Mouse (Mus musculus) cerebellum, adult 2 months (tissue): ENCODE results near the gene Gm10188. TPM values are rescaled to one million over a fixed set of nuclear protein-coding genes. Genes with fewer than 3 reads are reported as not detected.

ENCODE experiments used
- DNase-seq, 2 experiments: peaks; one replicate each; pipeline ENCODE4 v3.0.0; 2021
- H3K27ac ChIP-seq: fragments of 200-500 bp; 2 replicates; pipeline ENCODE4 v1.5.1; 2012; ENCODE audit warnings: low read length, control low read depth, inconsistent platforms; ENCODE audit not compliant: insufficient read depth
- H3K27me3 ChIP-seq: fragments of 200-500 bp; 2 replicates; pipeline ENCODE4 v1.6.1; 2012; ENCODE audit warnings: inconsistent platforms, mild to moderate bottlenecking, low read length, moderate library complexity; ENCODE audit not compliant: control insufficient read depth, insufficient read depth
- H3K4me1 ChIP-seq: fragments of 200-500 bp; 2 replicates; pipeline ENCODE4 v1.6.1; 2011; ENCODE audit warnings: low read length; ENCODE audit not compliant: control insufficient read depth, insufficient read depth
- H3K4me3 ChIP-seq: fragments of 200-500 bp; replicated peaks from 2 replicates; pipeline ENCODE3; 2011; ENCODE audit warnings: mild to moderate bottlenecking, low read depth, low read length, control low read depth; ENCODE audit not compliant: insufficient read depth
- CTCF ChIP-seq: fragments of 200-500 bp; IDR thresholded peaks from 2 replicates; pipeline ENCODE4 v1.5.1; 2011; ENCODE audit warnings: low read depth, mild to moderate bottlenecking, control low read depth, low read length, moderate library complexity, borderline replicate concordance; ENCODE audit not compliant: insufficient read depth
- POLR2A ChIP-seq: fragments of 200-500 bp; IDR thresholded peaks from 2 replicates; pipeline ENCODE4 v1.6.1; 2011; ENCODE audit warnings: low read length, control low read depth, borderline replicate concordance; ENCODE audit not compliant: insufficient read depth
- WGBS: fragments of 180-500 bp; shearing (Covaris S2); methylation state at CpG from one replicate; pipeline ENCODE4 v1.1.7; 2018; 5-methylcytosine and 5-hydroxymethylcytosine counted together
- polyA plus RNA-seq: library from polyadenylated mRNA; depleted of rRNA; stranded (reverse); fragments of >200 nt; gene quantifications from 2 replicates; pipeline ENCODE4 v1.2.3, GENCODE M21; 2012; rRNA removed

The Gm10188 gene
- polyA plus RNA-seq = not detected in 2 replicates

DNA sequence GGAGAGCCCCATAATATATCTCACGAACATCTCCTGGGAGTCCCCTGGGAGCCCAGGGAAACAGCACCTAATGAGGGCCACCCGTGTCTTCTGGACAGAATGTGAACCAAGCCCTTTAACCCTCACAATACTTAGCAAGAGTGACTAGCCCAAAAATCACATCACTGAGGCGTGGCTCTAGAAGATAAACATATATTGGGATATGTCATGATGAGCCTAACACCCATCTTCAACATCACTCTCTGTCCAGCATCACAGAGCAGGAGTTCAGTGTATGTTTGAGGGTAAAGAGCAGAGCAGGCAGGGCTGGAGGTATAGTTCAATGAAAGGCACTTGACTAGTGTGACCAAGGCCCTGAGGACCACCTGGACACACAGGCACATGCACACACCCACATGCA, at the start of gene Gm10188:
Gene Gm10188, minus strand, starts transcription at position 101 of the 400 bp plus-strand sequence.
- Histone ChIP-seq H3K4me1 (no peaks in the 10 kb centered on the region), H3K27ac (no peak within 1 kb of the TSS), H3K4me3 (no peak within 1 kb of the TSS), H3K27me3 (no peaks in the 10 kb centered on the region)
- WGBS = 93% methylated on average over 3 of the region's 3 CpGs
- no peak for DNase-seq
- TF ChIP-seq CTCF (no peak), POLR2A (no peak)

DNA sequence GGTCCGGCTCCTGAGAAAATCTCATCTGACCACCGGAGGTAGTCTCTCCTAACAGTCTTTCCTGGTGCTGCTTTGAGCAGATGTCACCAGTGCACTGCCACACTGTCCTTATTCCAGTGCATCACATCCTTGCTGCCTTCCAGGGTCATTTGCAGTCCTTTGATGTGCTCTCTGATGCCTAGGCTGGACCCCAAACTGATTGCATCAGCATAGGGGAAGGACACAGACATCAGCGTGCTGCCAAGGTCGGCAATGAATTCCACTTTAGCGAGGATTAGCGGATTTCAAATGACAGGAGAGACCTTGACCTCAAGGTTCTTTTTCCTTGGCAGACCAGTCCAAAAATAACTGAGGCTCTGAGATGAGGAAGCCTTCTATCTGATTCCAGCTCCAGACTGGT, 47.6 kb upstream of the Gm10188 start:
- TF ChIP-seq CTCF (no peak), POLR2A (no peak)
- no peaks in the 10 kb centered on the region for H3K4me1 ChIP-seq
- no peak overlapping the region for H3K4me3 ChIP-seq
- no peak overlapping the region for H3K27ac ChIP-seq
- 76% methylated on average over 6 of the region's 6 CpGs for WGBS
- DNase-seq = no peak
- H3K27me3 ChIP-seq = no peaks in the 10 kb centered on the region

DNA sequence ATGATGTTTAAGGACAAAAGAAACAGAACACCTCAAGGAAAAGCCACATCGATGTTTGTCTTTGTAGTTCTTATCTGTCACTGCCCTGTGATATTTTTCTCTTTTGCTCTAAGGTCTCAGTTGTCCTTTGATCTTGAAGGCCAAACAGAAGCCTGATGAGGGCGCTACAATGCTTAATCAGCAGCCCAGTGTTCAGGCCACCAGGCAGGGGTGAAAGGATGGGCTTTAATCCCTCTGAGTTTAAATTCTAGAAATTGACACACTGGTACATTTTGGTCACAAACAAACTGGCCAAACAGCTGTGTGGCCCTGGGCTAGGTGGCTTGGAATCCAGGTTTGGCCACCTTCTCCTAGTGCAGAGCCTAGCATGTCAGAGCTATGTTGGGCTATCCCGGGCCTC, 47.1 kb upstream of the Gm10188 start:
- no peak overlapping the region for H3K4me3 ChIP-seq
- no peak overlapping the region for H3K27ac ChIP-seq
- H3K27me3 ChIP-seq = no peaks in the 10 kb centered on the region
- 86% methylated on average over 3 of the region's 3 CpGs for WGBS
- H3K4me1 ChIP-seq = no peaks in the 10 kb centered on the region
- TF ChIP-seq POLR2A (no peak), CTCF (no peak)
- DNase-seq = no peak

DNA sequence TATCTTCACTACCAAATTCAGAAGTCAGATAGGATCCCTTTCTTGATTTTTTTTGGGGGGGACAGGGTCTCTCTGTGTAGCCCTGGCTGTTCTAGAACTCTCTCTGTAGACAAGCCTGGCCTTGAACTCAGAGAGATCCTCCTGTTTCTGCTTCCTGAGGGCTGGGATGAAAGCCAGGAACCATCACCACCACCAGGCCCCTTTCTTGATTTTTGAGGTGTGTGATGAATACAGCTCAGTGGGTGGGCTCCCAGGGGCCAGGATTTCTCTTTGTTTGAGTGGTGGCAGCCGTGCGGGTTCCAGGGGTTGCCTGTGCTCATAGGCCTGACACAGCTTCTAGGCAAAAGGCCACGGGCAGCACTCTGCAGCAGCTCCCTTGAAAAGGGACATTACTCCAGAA, 41.7 kb upstream of the Gm10188 start:
- no peak for DNase-seq
- Histone ChIP-seq H3K27ac (no peak overlapping the region), H3K4me3 (no peak overlapping the region), H3K27me3 (no peaks in the 10 kb centered on the region), H3K4me1 (no peaks in the 10 kb centered on the region)
- TF ChIP-seq POLR2A (no peak), CTCF (no peak)
- 69% methylated on average over 3 of the region's 3 CpGs for WGBS

DNA sequence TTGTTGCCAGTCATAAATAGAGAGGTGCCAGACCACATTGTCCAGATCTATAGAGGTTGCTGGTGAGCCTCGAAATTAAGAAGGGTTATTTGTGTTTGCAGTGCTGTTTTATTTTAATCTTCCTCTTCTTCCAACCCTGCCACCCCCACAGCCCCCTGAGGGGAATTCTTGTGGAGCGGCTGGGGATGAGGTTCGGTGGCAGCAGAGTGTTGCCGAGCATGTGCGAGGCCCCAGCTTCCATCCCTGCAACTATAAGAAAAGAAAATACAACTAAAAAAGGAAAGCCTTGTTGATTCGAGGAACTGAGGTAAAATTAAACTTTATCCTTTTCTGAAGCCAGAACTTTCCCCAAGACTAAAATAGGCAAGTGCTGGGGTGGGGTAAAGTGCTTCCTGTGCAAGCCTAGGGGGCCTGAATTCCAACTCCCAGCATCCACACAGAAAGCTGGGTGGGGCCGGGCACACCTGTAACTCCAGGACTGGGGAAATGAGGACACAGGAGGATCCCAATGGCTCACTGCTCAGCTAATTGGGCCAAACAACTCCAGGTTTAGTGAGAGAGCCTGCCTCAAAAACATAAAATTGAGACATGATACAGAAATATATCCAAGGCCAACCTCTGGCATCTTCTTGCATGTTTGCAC, 39.0 kb upstream of the Gm10188 start:
- WGBS = 78% methylated on average over 7 of the region's 7 CpGs
- Histone ChIP-seq H3K27me3 (no peaks in the 10 kb centered on the region), H3K4me1 (no peaks in the 10 kb centered on the region), H3K4me3 (no peak overlapping the region), H3K27ac (no peak overlapping the region)
- TF ChIP-seq CTCF (no peak), POLR2A (no peak)
- no peak for DNase-seq

DNA sequence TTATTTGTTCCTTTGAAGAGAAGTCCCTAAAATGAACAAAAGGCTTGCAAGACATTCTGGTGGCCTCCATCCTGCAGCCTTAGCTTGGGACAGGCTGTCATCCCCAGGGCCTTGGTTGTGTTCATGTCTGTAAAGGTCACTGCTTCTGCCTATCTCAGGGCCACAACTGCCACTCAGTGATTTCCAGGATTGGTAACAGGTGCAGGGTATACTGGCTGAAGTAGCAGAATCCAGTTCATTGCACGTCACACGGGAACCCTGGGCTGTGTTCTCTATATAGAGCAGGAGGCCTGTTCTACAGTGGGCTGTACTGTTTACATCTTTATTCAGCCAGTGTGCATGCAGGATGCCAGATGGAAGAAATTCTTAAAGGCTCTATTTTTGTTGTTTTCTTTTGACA, 38.4 kb upstream of the Gm10188 start:
- TF ChIP-seq POLR2A = no peak
- TF ChIP-seq CTCF = no peak
- Histone ChIP-seq H3K27me3 (no peaks in the 10 kb centered on the region), H3K4me3 (no peak overlapping the region), H3K27ac (no peak overlapping the region), H3K4me1 (no peaks in the 10 kb centered on the region)
- 64% methylated on average over 2 of the region's 2 CpGs for WGBS
- DNase-seq = no peak

DNA sequence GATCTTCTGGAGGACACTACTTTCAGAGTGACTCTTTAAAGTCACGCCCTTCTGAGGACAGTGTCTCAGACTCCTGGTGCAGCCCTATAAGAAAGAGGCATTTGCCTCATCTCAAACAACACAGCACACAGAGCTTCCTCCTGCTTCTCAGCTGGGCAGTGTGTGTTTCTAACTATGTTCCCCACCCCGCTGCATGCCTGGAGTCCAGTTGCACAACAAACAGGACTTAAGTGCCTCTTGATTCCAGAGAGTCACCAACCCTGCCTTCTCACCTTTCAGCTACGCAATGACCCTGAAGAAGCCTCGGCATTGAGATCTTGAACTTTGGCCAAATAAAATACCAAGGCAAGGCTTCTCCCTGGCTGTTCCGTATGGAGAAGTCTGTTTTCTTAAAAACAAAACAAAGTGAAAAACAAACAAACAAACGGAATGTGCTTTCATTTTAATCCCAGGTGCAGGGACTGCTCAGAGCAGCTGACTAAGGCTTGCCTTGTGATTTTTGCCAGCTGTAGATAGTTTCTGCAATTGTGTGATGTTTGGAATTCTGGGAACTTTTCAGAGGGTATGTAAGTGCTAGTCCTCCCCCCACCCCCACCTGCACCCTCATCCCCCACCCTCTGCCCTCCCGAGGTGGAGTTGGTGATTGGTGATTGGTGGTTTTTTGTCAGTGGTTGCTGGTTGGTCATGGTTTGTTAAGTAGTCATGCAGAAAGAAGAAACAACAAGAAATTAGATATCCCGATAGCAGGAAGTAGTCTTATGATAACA, 37.4 kb upstream of the Gm10188 start:
- no peaks in the 10 kb centered on the region for H3K4me1 ChIP-seq
- H3K27ac ChIP-seq = no peak overlapping the region
- H3K4me3 ChIP-seq = no peak overlapping the region
- DNase-seq = no peak
- WGBS = 66% methylated on average over 8 of the region's 8 CpGs
- H3K27me3 ChIP-seq = no peaks in the 10 kb centered on the region
- TF ChIP-seq CTCF (no peak), POLR2A (no peak)

DNA sequence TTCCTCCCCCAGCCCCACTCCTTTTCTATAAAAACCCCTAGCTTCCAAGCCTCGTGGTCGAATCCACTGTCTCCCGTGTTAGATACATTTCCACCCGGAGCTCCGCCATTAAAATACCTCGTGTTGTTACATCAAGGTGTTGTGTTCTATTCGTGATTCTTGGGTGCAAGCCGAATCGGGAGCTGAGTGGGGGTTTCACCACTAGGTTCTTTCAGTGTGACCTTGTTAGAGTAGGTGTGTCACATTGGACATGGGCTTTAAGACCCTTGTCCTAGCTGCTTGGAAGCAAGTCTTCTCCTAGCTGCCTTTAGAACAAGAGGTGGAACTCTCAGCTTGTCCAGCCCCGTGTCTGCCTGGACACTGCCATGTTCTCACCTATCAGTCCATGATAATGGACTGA, 36.4 kb upstream of the Gm10188 start:
- WGBS = 88% methylated on average over 10 of the region's 10 CpGs
- H3K27me3 ChIP-seq = no peaks in the 10 kb centered on the region
- no peaks in the 10 kb centered on the region for H3K4me1 ChIP-seq
- H3K27ac ChIP-seq = no peak overlapping the region
- H3K4me3 ChIP-seq = no peak overlapping the region
- TF ChIP-seq CTCF (no peak), POLR2A (no peak)
- no peak for DNase-seq
